Mouse (Mus musculus): ENCODE measurements around the gene Tssk6. TPM values are rescaled to one million over a fixed set of nuclear protein-coding genes. Genes with fewer than 3 reads are reported as not detected.

Gene Tssk6
- polyA plus RNA-seq, 1 experiment, result 1.8 TPM

GRCm38 (mm10) chr8:69876967-69877366 is 25.0 kb upstream of the Tssk6 start:
- peaks cover 16% of the 10 kb centered on the region; the same call in 1 of the 2 replicates for H3K27me3 ChIP-seq (ENCODE audit: control insufficient read depth, insufficient read depth, low read length)
- no peaks in the 10 kb centered on the region for H3K36me3 ChIP-seq (ENCODE audit: control insufficient read depth, insufficient read depth, low read length)
- no peak for TF ChIP-seq CTCF (IDR thresholded peaks at IDR 0.05; ENCODE audit: borderline replicate concordance, control insufficient read depth, extremely low read depth, insufficient read depth, low read length, poor library complexity)
- TF ChIP-seq POLR2A (IDR thresholded peaks at IDR 0.05; ENCODE audit: control insufficient read depth, extremely low read depth, insufficient read depth, low read length, poor library complexity), result no peak
- H3K27ac ChIP-seq (ENCODE audit: control insufficient read depth, insufficient read depth, low read length), result no peak overlapping the region
- 84% methylated on average over 10 of the region's 10 CpGs for WGBS
- H3K4me1 ChIP-seq (replicated peaks; ENCODE audit: control insufficient read depth, insufficient read depth, low read length), result peaks cover 7% of the 10 kb centered on the region; the same call in 1 of the 2 replicates
- no peak for DNase-seq
- no peak overlapping the region for H3K4me3 ChIP-seq (ENCODE audit: control insufficient read depth, insufficient read depth, low read length)

- Histone ChIP-seq H3K27ac (ENCODE audit: control insufficient read depth, insufficient read depth, low read length) (no peak overlapping the region), H3K27me3 (ENCODE audit: control insufficient read depth, insufficient read depth, low read length) (peaks cover 18% of the 10 kb centered on the region; the same call in 1 of the 2 replicates), H3K4me1 (replicated peaks; ENCODE audit: control insufficient read depth, insufficient read depth, low read length) (peaks cover 11% of the 10 kb centered on the region; the same call in 1 of the 2 replicates), H3K36me3 (ENCODE audit: control insufficient read depth, insufficient read depth, low read length) (no peaks in the 10 kb centered on the region), H3K4me3 (ENCODE audit: control insufficient read depth, insufficient read depth, low read length) (no peak overlapping the region)
- TF ChIP-seq CTCF (IDR thresholded peaks at IDR 0.05; ENCODE audit: borderline replicate concordance, control insufficient read depth, extremely low read depth, insufficient read depth, low read length, poor library complexity) (no peak), POLR2A (IDR thresholded peaks at IDR 0.05; ENCODE audit: control insufficient read depth, extremely low read depth, insufficient read depth, low read length, poor library complexity) (no peak)
- no peak for DNase-seq
- 91% methylated on average over 4 of the region's 4 CpGs for WGBS
Observed at GRCm38 (mm10) chr8:69877396-69877795, 24.6 kb upstream of the Tssk6 start.

GRCm38 (mm10) chr8:69877992-69878391 is 24.0 kb upstream of the Tssk6 start:
- no peaks in the 10 kb centered on the region for H3K36me3 ChIP-seq (ENCODE audit: control insufficient read depth, insufficient read depth, low read length)
- 89% methylated on average over 3 of the region's 3 CpGs for WGBS
- H3K27ac ChIP-seq (ENCODE audit: control insufficient read depth, insufficient read depth, low read length), result no peak overlapping the region
- no peak for DNase-seq
- H3K4me3 ChIP-seq (ENCODE audit: control insufficient read depth, insufficient read depth, low read length), result no peak overlapping the region
- peaks cover 12% of the 10 kb centered on the region; the same call in 1 of the 2 replicates for H3K4me1 ChIP-seq (replicated peaks; ENCODE audit: control insufficient read depth, insufficient read depth, low read length)
- peaks cover 19% of the 10 kb centered on the region; the same call in 1 of the 2 replicates for H3K27me3 ChIP-seq (ENCODE audit: control insufficient read depth, insufficient read depth, low read length)
- TF ChIP-seq CTCF (IDR thresholded peaks at IDR 0.05; ENCODE audit: borderline replicate concordance, control insufficient read depth, extremely low read depth, insufficient read depth, low read length, poor library complexity) (no peak), POLR2A (IDR thresholded peaks at IDR 0.05; ENCODE audit: control insufficient read depth, extremely low read depth, insufficient read depth, low read length, poor library complexity) (no peak)

GRCm38 (mm10) chr8:69879678-69880077 is 22.3 kb upstream of the Tssk6 start:
- TF ChIP-seq CTCF (IDR thresholded peaks at IDR 0.05; ENCODE audit: borderline replicate concordance, control insufficient read depth, extremely low read depth, insufficient read depth, low read length, poor library complexity), result no peak
- no peak for TF ChIP-seq POLR2A (IDR thresholded peaks at IDR 0.05; ENCODE audit: control insufficient read depth, extremely low read depth, insufficient read depth, low read length, poor library complexity)
- no peaks in the 10 kb centered on the region for H3K36me3 ChIP-seq (ENCODE audit: control insufficient read depth, insufficient read depth, low read length)
- 77% methylated on average over 8 of the region's 8 CpGs for WGBS
- H3K27me3 ChIP-seq (ENCODE audit: control insufficient read depth, insufficient read depth, low read length), result peaks cover 25% of the 10 kb centered on the region
- H3K4me3 ChIP-seq (ENCODE audit: control insufficient read depth, insufficient read depth, low read length), result no peak overlapping the region
- peaks cover 12% of the 10 kb centered on the region; the same call in 1 of the 2 replicates for H3K4me1 ChIP-seq (replicated peaks; ENCODE audit: control insufficient read depth, insufficient read depth, low read length)
- H3K27ac ChIP-seq (ENCODE audit: control insufficient read depth, insufficient read depth, low read length), result no peak overlapping the region
- DNase-seq, result no peak

- peaks cover 29% of the 10 kb centered on the region for H3K27me3 ChIP-seq (ENCODE audit: control insufficient read depth, insufficient read depth, low read length)
- H3K36me3 ChIP-seq (ENCODE audit: control insufficient read depth, insufficient read depth, low read length), result no peaks in the 10 kb centered on the region
- no peak overlapping the region for H3K27ac ChIP-seq (ENCODE audit: control insufficient read depth, insufficient read depth, low read length)
- DNase-seq, result no peak
- peaks cover 12% of the 10 kb centered on the region; the same call in 1 of the 2 replicates for H3K4me1 ChIP-seq (replicated peaks; ENCODE audit: control insufficient read depth, insufficient read depth, low read length)
- 28% methylated on average over 37 of the region's 37 CpGs for WGBS
- no peak overlapping the region for H3K4me3 ChIP-seq (ENCODE audit: control insufficient read depth, insufficient read depth, low read length)
- no peak for TF ChIP-seq CTCF (IDR thresholded peaks at IDR 0.05; ENCODE audit: borderline replicate concordance, control insufficient read depth, extremely low read depth, insufficient read depth, low read length, poor library complexity)
- no peak for TF ChIP-seq POLR2A (IDR thresholded peaks at IDR 0.05; ENCODE audit: control insufficient read depth, extremely low read depth, insufficient read depth, low read length, poor library complexity)
Observed at GRCm38 (mm10) chr8:69880841-69881240, 21.1 kb upstream of the Tssk6 start.

GRCm38 (mm10) chr8:69881261-69881865 is 20.6 kb upstream of the Tssk6 start:
- Histone ChIP-seq H3K4me1 (replicated peaks; ENCODE audit: control insufficient read depth, insufficient read depth, low read length) (peaks cover 12% of the 10 kb centered on the region; the same call in 1 of the 2 replicates), H3K36me3 (ENCODE audit: control insufficient read depth, insufficient read depth, low read length) (no peaks in the 10 kb centered on the region), H3K4me3 (ENCODE audit: control insufficient read depth, insufficient read depth, low read length) (peak overlapping the region; percentile 43), H3K27ac (ENCODE audit: control insufficient read depth, insufficient read depth, low read length) (no peak overlapping the region), H3K27me3 (ENCODE audit: control insufficient read depth, insufficient read depth, low read length) (peaks cover 34% of the 10 kb centered on the region)
- DNase-seq, result no peak
- TF ChIP-seq POLR2A (IDR thresholded peaks at IDR 0.05; ENCODE audit: control insufficient read depth, extremely low read depth, insufficient read depth, low read length, poor library complexity) (no peak), CTCF (IDR thresholded peaks at IDR 0.05; ENCODE audit: borderline replicate concordance, control insufficient read depth, extremely low read depth, insufficient read depth, low read length, poor library complexity) (no peak)
- WGBS, result 33% methylated on average over 79 of the region's 79 CpGs
